Mouse (Mus musculus) intestine, postnatal 0 days (tissue): Measurements from ENCODE around the gene Fst. TPM values are rescaled to one million over a fixed set of nuclear protein-coding genes. Genes with fewer than 3 reads are reported as not detected.

Source experiments
- ATAC-seq: fragments of 200-750 bp; cut with Nextera tagmentation; 2 replicates; pipeline ENCODE4 v1.8.0; 2017; ENCODE audit warnings: mild to moderate bottlenecking, moderate TSS enrichment, moderate library complexity
- H3K27ac ChIP-seq: fragments of 300-500 bp; sonication (generic); 2 replicates; pipeline ENCODE4 v1.5.1; 2014; ENCODE audit warnings: mild to moderate bottlenecking, low read depth, low read length, moderate library complexity
- H3K27me3 ChIP-seq: fragments of 300-500 bp; sonication (generic); replicated peaks from 2 replicates; pipeline ENCODE4 v1.6.1; 2014; ENCODE audit warnings: low read length, mixed read lengths; ENCODE audit not compliant: control insufficient read depth, insufficient read depth
- H3K36me3 ChIP-seq: fragments of 300-500 bp; sonication (generic); 2 replicates; pipeline ENCODE4 v1.6.1; 2014; ENCODE audit warnings: mild to moderate bottlenecking, moderate library complexity; ENCODE audit not compliant: control insufficient read depth, insufficient read depth
- H3K4me1 ChIP-seq: fragments of 300-500 bp; sonication (generic); replicated peaks from 2 replicates; pipeline ENCODE4 v1.6.1; 2014; ENCODE audit warnings: antibody characterized with exemption, low read length, mixed read lengths; ENCODE audit not compliant: control insufficient read depth, insufficient read depth
- H3K4me2 ChIP-seq: fragments of 300-500 bp; sonication (generic); replicated peaks from 2 replicates; pipeline ENCODE4 v1.6.1; 2014; ENCODE audit warnings: low read depth, mild to moderate bottlenecking, moderate library complexity
- H3K4me3 ChIP-seq: fragments of 300-500 bp; sonication (generic); 2 replicates; pipeline ENCODE4 v1.5.1; 2014; ENCODE audit warnings: low read depth, low read length
- H3K9ac ChIP-seq: fragments of 300-500 bp; sonication (generic); 2 replicates; pipeline ENCODE4 v1.6.1; 2014; ENCODE audit warnings: mild to moderate bottlenecking, low read depth, low read length
- H3K9me3 ChIP-seq: fragments of 300-500 bp; sonication (generic); 2 replicates; pipeline ENCODE4 v1.6.1; 2016; ENCODE audit warnings: mixed run types; ENCODE audit not compliant: control insufficient read depth
- CTCF ChIP-seq: sonication (generic); IDR thresholded peaks from 2 replicates; pipeline ENCODE4 v1.5.1; 2016; ENCODE audit warnings: low read depth, mild to moderate bottlenecking, control low read depth, antibody characterized with exemption, moderate library complexity
- WGBS: fragments of 180-500 bp; shearing (Covaris S2); extraction: QIAGEN DNeasy Blood & Tissue Kit; methylation state at CpG from one replicate; pipeline ENCODE4 v1.1.7; 2014; 5-methylcytosine and 5-hydroxymethylcytosine counted together
- polyA plus RNA-seq: library from polyadenylated mRNA; unstranded; fragments of >200 nt; fragmentation: Nextera tagmentation; extraction: Ambion mirVana; gene quantifications from 2 replicates; pipeline ENCODE4 v1.2.1, GENCODE M21; 2015

The Fst gene
- polyA plus RNA-seq, 1 experiment from 2014 or later = 14.3 TPM

DNA sequence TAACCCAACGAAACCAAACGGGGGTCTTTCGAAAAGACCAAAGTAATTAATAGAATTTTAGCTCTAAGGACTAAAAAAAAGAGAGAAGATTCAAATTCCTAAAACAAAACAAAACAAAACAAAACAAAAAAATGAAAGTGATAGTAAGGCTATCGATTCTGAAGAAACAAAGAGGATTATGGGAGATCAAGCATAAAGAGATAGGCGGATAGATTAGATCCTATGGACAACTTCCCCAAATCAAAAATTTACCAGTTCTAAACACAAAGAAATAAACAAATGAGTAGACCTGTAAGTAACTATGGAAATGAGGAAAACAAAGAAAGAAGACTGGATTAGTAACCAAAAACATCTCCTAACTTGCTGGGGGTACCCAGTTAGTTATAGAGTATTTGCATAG, 33.5 kb downstream of the Fst start:
- no peak for TF ChIP-seq CTCF
- WGBS = 93% methylated on average over 5 of the region's 5 CpGs

GRCm38 (mm10) chr13:114420235-114420634, 38.5 kb downstream of the Fst start:
- Histone ChIP-seq H3K27me3 (no peaks in the 10 kb centered on the region), H3K27ac (no peak overlapping the region), H3K4me1 (no peaks in the 10 kb centered on the region), H3K4me2 (no peak overlapping the region), H3K36me3 (no peaks in the 10 kb centered on the region), H3K4me3 (no peak overlapping the region), H3K9ac (no peak overlapping the region), H3K9me3 (no peaks in the 10 kb centered on the region)
- 72% methylated on average over 8 of the region's 8 CpGs for WGBS
- no peak for TF ChIP-seq CTCF
- no peak for ATAC-seq

More for the DNA sequence above, 33.5 kb downstream of the Fst start:
- H3K9ac ChIP-seq = no peak overlapping the region
- H3K4me3 ChIP-seq = no peak overlapping the region
- no peaks in the 10 kb centered on the region for H3K9me3 ChIP-seq
- H3K27ac ChIP-seq = no peak overlapping the region
- ATAC-seq = no peak
- H3K36me3 ChIP-seq = no peaks in the 10 kb centered on the region
- no peak overlapping the region for H3K4me2 ChIP-seq
- no peaks in the 10 kb centered on the region for H3K27me3 ChIP-seq
- H3K4me1 ChIP-seq = no peaks in the 10 kb centered on the region

DNA sequence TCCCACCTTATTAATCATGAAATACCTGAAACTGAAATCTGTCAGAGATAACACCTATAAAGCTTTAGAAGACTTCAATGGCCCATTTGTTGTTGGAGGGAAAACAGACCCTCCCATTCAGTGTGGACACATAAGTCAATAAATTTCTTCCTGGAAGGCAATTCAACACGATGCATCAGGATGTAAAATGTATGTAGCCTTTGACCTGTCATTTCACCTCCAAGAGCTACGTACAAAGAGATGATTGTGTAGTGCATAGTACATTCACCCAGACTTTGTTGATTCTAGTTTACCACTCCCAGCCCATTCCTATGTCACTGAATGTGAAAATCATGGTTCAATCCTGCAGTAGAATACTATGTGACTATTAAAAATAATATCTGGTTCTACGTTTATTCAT, 39.4 kb downstream of the Fst start:
- H3K4me3 ChIP-seq = no peak overlapping the region
- no peaks in the 10 kb centered on the region for H3K27me3 ChIP-seq
- peak; percentile 93 for ATAC-seq
- no peak overlapping the region for H3K9ac ChIP-seq
- no peak overlapping the region for H3K4me2 ChIP-seq
- H3K27ac ChIP-seq = no peak overlapping the region
- H3K4me1 ChIP-seq = no peaks in the 10 kb centered on the region
- 35% methylated on average over 3 of the region's 3 CpGs for WGBS
- TF ChIP-seq CTCF = no peak
- no peaks in the 10 kb centered on the region for H3K36me3 ChIP-seq
- no peaks in the 10 kb centered on the region for H3K9me3 ChIP-seq

DNA sequence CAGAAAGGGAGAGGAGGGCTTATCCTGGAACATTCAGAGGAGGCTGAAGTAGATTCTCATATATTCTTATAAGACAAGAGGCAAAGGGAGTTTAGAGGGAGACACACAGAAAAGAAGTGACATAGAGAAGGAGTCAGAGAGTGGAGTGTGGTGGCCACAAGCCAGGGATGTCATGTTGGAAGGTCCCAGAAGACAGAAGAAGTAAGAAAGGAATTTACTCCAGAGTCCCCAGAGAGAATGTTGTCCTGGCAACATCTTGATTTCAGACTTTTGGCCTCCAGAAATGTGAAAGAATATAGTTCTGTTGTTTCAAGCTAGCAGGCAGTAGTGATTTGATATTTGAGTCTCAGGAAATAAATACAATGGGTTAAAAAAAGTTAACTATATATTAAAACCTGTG, 46.4 kb downstream of the Fst start:
- ATAC-seq = no peak
- H3K4me1 ChIP-seq = no peaks in the 10 kb centered on the region
- H3K27me3 ChIP-seq = no peaks in the 10 kb centered on the region
- H3K4me3 ChIP-seq = no peak overlapping the region
- H3K9me3 ChIP-seq = no peaks in the 10 kb centered on the region
- H3K27ac ChIP-seq = no peak overlapping the region
- H3K9ac ChIP-seq = no peak overlapping the region
- TF ChIP-seq CTCF = no peak
- H3K4me2 ChIP-seq = no peak overlapping the region
- H3K36me3 ChIP-seq = no peaks in the 10 kb centered on the region

GRCm38 (mm10) chr13:114406866-114407265, 51.9 kb downstream of the Fst start:
- Histone ChIP-seq H3K9me3 (no peaks in the 10 kb centered on the region), H3K9ac (no peak overlapping the region), H3K27ac (no peak overlapping the region), H3K4me1 (no peaks in the 10 kb centered on the region), H3K36me3 (no peaks in the 10 kb centered on the region), H3K4me3 (no peak overlapping the region), H3K27me3 (no peaks in the 10 kb centered on the region), H3K4me2 (no peak overlapping the region)
- ATAC-seq = no peak
- TF ChIP-seq CTCF = no peak
- WGBS = 30% methylated on average over 5 of the region's 5 CpGs

- no peaks in the 10 kb centered on the region for H3K27me3 ChIP-seq
- no peak for ATAC-seq
- no peaks in the 10 kb centered on the region for H3K4me1 ChIP-seq
- 32% methylated on average over 5 of the region's 5 CpGs for WGBS
- no peak for TF ChIP-seq CTCF
- H3K9ac ChIP-seq = no peak overlapping the region
- no peaks in the 10 kb centered on the region for H3K9me3 ChIP-seq
- no peak overlapping the region for H3K27ac ChIP-seq
- H3K4me3 ChIP-seq = no peak overlapping the region
- no peak overlapping the region for H3K4me2 ChIP-seq
- no peaks in the 10 kb centered on the region for H3K36me3 ChIP-seq
Observed at GRCm38 (mm10) chr13:114406424-114406823, 52.3 kb downstream of the Fst start.

GRCm38 (mm10) chr13:114405100-114405715, 53.5 kb downstream of the Fst start:
- ATAC-seq = no peak
- H3K27me3 ChIP-seq = no peaks in the 10 kb centered on the region
- H3K9me3 ChIP-seq = no peaks in the 10 kb centered on the region
- H3K27ac ChIP-seq = no peak overlapping the region
- H3K4me1 ChIP-seq = no peaks in the 10 kb centered on the region
- H3K4me2 ChIP-seq = no peak overlapping the region
- H3K4me3 ChIP-seq = no peak overlapping the region
- TF ChIP-seq CTCF = no peak
- WGBS = 91% methylated on average over 9 of the region's 9 CpGs
- no peak overlapping the region for H3K9ac ChIP-seq
- no peaks in the 10 kb centered on the region for H3K36me3 ChIP-seq

Other genes starting within 250 kb of the Fst start
- 378 and 413 TPM in 2 replicates for gene Ndufs4, start 70.7 kb downstream of the Fst start, polyA plus RNA-seq